Comparison of ENCODE assay signal across 8 mouse cellular contexts in genomic region chr7:27685681-27686080, GRCm38 (mm10). TPM values are rescaled to one million over a fixed set of nuclear protein-coding genes. Genes with fewer than 3 reads are reported as not detected.
A peak's percentile ranks its signal among the peaks of the same experiment; 100 is the strongest.
DNase-seq lines count a peak whose midpoint lies in the region; ATAC-seq and TF ChIP-seq lines count a peak whose summit lies in the region.

No protein-coding gene starts in this region.

- H3K4me1 ChIP-seq in lung, embryonic 14.5 days (ENCODE audit: insufficient read depth) = no peaks in the 10 kb centered on the region
- peaks cover 2% of the 10 kb centered on the region; the same call in 1 of the 2 replicates for H3K4me1 ChIP-seq in embryonic facial prominence, embryonic 11.5 days (ENCODE audit: control insufficient read depth, insufficient read depth, low read length)
- peaks cover 13% of the 10 kb centered on the region for H3K4me1 ChIP-seq in limb, embryonic 12.5 days (replicated peaks)

- no peak overlapping the region for H3K27ac ChIP-seq in lung, embryonic 14.5 days (ENCODE audit: low read depth)
- no peak overlapping the region for H3K27ac ChIP-seq in embryonic facial prominence, embryonic 11.5 days (replicated peaks; ENCODE audit: low read depth, low read length)
- no peak overlapping the region for H3K27ac ChIP-seq in limb, embryonic 12.5 days

- peak; percentile 86 for TF ChIP-seq CTCF in lung, embryonic 14.5 days (IDR thresholded peaks at IDR 0.05; ENCODE audit: low read depth)

- peak overlapping the region; percentile 26; the same call in 1 of the 2 replicates for H3K4me2 ChIP-seq in lung, embryonic 14.5 days
- 0 out of 2 replicates have a peak overlapping the region, but pooled peaks have one; percentile 16 for H3K4me2 ChIP-seq in embryonic facial prominence, embryonic 11.5 days (ENCODE audit: low read depth, low read length)
- peak overlapping the region; percentile 43 for H3K4me2 ChIP-seq in limb, embryonic 12.5 days

- 0% methylated on average over 6 of the region's 6 CpGs for WGBS in lung, embryonic 14.5 days
- under 1% methylated on average over 6 of the region's 6 CpGs for WGBS in embryonic facial prominence, embryonic 11.5 days
- under 1% methylated on average over 6 of the region's 6 CpGs for WGBS in limb, embryonic 12.5 days

- no peak overlapping the region for H3K4me3 ChIP-seq in lung, embryonic 14.5 days (ENCODE audit: low read depth, low read length)
- peak overlapping the region; percentile 9; the same call in 1 of the 2 replicates for H3K4me3 ChIP-seq in embryonic facial prominence, embryonic 11.5 days (ENCODE audit: low read depth, low read length)
- H3K4me3 ChIP-seq in limb, embryonic 12.5 days (replicated peaks) = peak overlapping the region; percentile 10; the same call in 1 of the 2 replicates

- no peak for ATAC-seq in lung, embryonic 14.5 days (ENCODE audit: insufficient read depth)
- ATAC-seq in embryonic facial prominence, embryonic 11.5 days (replicated peaks; ENCODE audit: insufficient number of reproducible peaks, low FRiP score, low TSS enrichment, low read depth) = no peak
- no peak for ATAC-seq in limb, embryonic 12.5 days (ENCODE audit: insufficient number of reproducible peaks, insufficient read depth, low FRiP score, low TSS enrichment, low read depth)

- no peaks in the 10 kb centered on the region for H3K36me3 ChIP-seq in lung, embryonic 14.5 days (ENCODE audit: insufficient read depth)
- no peaks in the 10 kb centered on the region for H3K36me3 ChIP-seq in embryonic facial prominence, embryonic 11.5 days (replicated peaks; ENCODE audit: control insufficient read depth, insufficient read depth, low read depth, low read length)
- no peaks in the 10 kb centered on the region for H3K36me3 ChIP-seq in limb, embryonic 12.5 days

- no peaks in the 10 kb centered on the region for H3K27me3 ChIP-seq in lung, embryonic 14.5 days (ENCODE audit: insufficient read depth, low read length)
- no peaks in the 10 kb centered on the region for H3K27me3 ChIP-seq in embryonic facial prominence, embryonic 11.5 days (ENCODE audit: control insufficient read depth, insufficient read depth, low read length)
- no peaks in the 10 kb centered on the region; the same call in none of the 2 replicates for H3K27me3 ChIP-seq in limb, embryonic 12.5 days

- H3K9ac ChIP-seq in lung, embryonic 14.5 days = no peak overlapping the region
- H3K9ac ChIP-seq in embryonic facial prominence, embryonic 11.5 days (replicated peaks; ENCODE audit: low read length) = no peak overlapping the region
- H3K9ac ChIP-seq in limb, embryonic 12.5 days (replicated peaks) = no peak overlapping the region

- DNase-seq in lung, embryonic 14.5 days = peak; percentile 80
- no peak for DNase-seq in lung, postnatal 4 days
- DNase-seq in embryonic facial prominence, embryonic 11.5 days (ENCODE audit: low spot score) = peak; percentile 64
- peak; percentile 46 for DNase-seq in retina, postnatal 7 days (ENCODE audit: low read depth, low spot score)
- no peak for DNase-seq in urinary bladder, postnatal 10 days (ENCODE audit: low spot score)
- no peak for DNase-seq in cerebellum, adult 8-10 months
- DNase-seq in spleen, postnatal 10 days (ENCODE audit: low spot score in 2 of 2) = no peak

- no peaks in the 10 kb centered on the region for H3K9me3 ChIP-seq in lung, embryonic 14.5 days (ENCODE audit: low read depth, low read length)
- no peaks in the 10 kb centered on the region for H3K9me3 ChIP-seq in embryonic facial prominence, embryonic 11.5 days (replicated peaks; ENCODE audit: control insufficient read depth, low read length)
- H3K9me3 ChIP-seq in limb, embryonic 12.5 days = no peaks in the 10 kb centered on the region

RNA-seq across cellular contexts. Expression of gene Zfp607b, which starts 3.5 kb away (rescaled TPM):
- 3.6 and 5.5 TPM in 2 replicates for polyA plus RNA-seq in lung, embryonic 14.5 days (2014; fragmentation: Nextera tagmentation; extraction: Ambion mirVana)
- polyA plus RNA-seq in embryonic facial prominence, embryonic 11.5 days (2014; fragmentation: Nextera tagmentation; extraction: Ambion mirVana) = 3.9 and 5.1 TPM in 2 replicates
- polyA plus RNA-seq in limb, embryonic 12.5 days (2016; fragmentation: Nextera tagmentation; extraction: Ambion mirVana) = 3.7 and 3.8 TPM in 2 replicates

RNA-seq across cellular contexts. Expression of gene Map3k10, which starts 11.3 kb away (rescaled TPM):
- 6.9 and 7.3 TPM in 2 replicates for polyA plus RNA-seq in lung, embryonic 14.5 days (2014; fragmentation: Nextera tagmentation; extraction: Ambion mirVana)
- polyA plus RNA-seq in embryonic facial prominence, embryonic 11.5 days (2014; fragmentation: Nextera tagmentation; extraction: Ambion mirVana) = 5.7 and 6.9 TPM in 2 replicates
- 16.6 and 18.6 TPM in 2 replicates for polyA plus RNA-seq in limb, embryonic 12.5 days (2016; fragmentation: Nextera tagmentation; extraction: Ambion mirVana)

RNA-seq across cellular contexts. Expression of gene Ttc9b, which starts 32.0 kb away (rescaled TPM):
- 0.32 and 0.41 TPM in 2 replicates for polyA plus RNA-seq in lung, embryonic 14.5 days (2014; fragmentation: Nextera tagmentation; extraction: Ambion mirVana)
- polyA plus RNA-seq in embryonic facial prominence, embryonic 11.5 days (2014; fragmentation: Nextera tagmentation; extraction: Ambion mirVana) = 2.0 and 3.5 TPM in 2 replicates
- 0.20 TPM in 1 of 2 replicates, not detected in the other for polyA plus RNA-seq in limb, embryonic 12.5 days (2016; fragmentation: Nextera tagmentation; extraction: Ambion mirVana)

RNA-seq across cellular contexts. Expression of gene Zfp60, which starts 45.5 kb away (rescaled TPM):
- polyA plus RNA-seq in lung, embryonic 14.5 days (2014; fragmentation: Nextera tagmentation; extraction: Ambion mirVana) = 37.5 and 39.3 TPM in 2 replicates
- polyA plus RNA-seq in embryonic facial prominence, embryonic 11.5 days (2014; fragmentation: Nextera tagmentation; extraction: Ambion mirVana) = 56.8 and 62.5 TPM in 2 replicates
- 48.0 and 50.2 TPM in 2 replicates for polyA plus RNA-seq in limb, embryonic 12.5 days (2016; fragmentation: Nextera tagmentation; extraction: Ambion mirVana)

Comparison
In these comparisons a context has a peak if more than half of its experiments do, and no peak if none do; other contexts are left out.
1. DNase-seq: peak in lung, embryonic 14.5 days (single experiment), embryonic facial prominence, embryonic 11.5 days (single experiment) and retina, postnatal 7 days (single experiment); none in lung, postnatal 4 days (0 of 2), urinary bladder, postnatal 10 days (single experiment), cerebellum, adult 8-10 months (single experiment) and spleen, postnatal 10 days (0 of 2).
2. Peak in every context shown above with its lines, with median percentiles within 50 percentile points of each other: H3K4me2 ChIP-seq.